Mouse (Mus musculus) right cerebral cortex, postnatal 10 days (tissue): ENCODE measurements around the gene Gm21118.
"Not testable (repeated sequence)": the region's sequence is repeated elsewhere in the genome, so short reads cannot be mapped to it uniquely, and the experiment has no call there.

Source experiments
- DNase-seq, 2 experiments: peaks; one replicate each; pipeline ENCODE4 v3.0.0; 2021; ENCODE audit warnings: low spot score in 2 of 2

Gene Gm21118

DNA sequence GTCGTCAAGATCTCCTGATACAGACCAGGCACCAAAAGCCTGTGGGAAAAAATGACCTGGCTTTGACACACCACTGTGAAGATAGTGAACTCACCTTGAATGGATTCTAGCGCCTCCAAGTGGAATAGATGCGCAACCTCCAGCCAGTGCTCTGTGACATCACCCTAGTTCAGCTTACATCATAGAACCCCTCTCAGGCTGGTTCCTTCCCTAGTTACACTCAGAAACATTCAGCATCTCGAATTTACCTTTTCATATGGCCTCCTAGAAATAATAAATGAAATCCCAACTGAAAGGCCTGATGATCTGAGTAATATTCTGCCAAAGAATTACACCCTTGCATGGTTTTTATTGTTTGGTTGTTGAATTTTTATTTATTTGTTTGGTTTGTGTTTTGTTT is at the start of gene Gm21118:
Gene Gm21118, minus strand, starts transcription at position 101 of the 400 bp plus-strand sequence.
- not testable (repeated sequence) for DNase-seq

GRCm38 (mm10) chrY:70303187-70303586 is 29.7 kb upstream of the Gm21118 start, which contains the start of the genes Gm29423 and Gm29644:
Gene Gm29423, minus strand, starts transcription at chrY:70303287.
Gene Gm29644, minus strand, starts transcription at chrY:70303343.
- not testable (repeated sequence) for DNase-seq
